Mouse (Mus musculus) cerebellum, adult 18-20 months (tissue): ENCODE measurements at regions not wholly inside any gene's neighbourhood (a gene's known extent, or its start where the extent isn't known, plus 50 kb on each side); places are given as distances from the start of the nearest gene placed in this dataset.

Experiments
- DNase-seq, 2 experiments: peaks; one replicate each; pipeline ENCODE4 v3.0.0; 2021

GRCm38 (mm10) chrX:109686502-109687130 is 490.1 kb downstream of the Gm6377 start:
- DNase-seq, result no peak

- DNase-seq, result peak in 1 of 2 experiments; percentile 1
These were observed 538.5 kb downstream of the Gm6377 start for GRCm38 (mm10) chrX:109734961-109735537.

- no peak for DNase-seq
These were observed 539.4 kb downstream of the Gm6377 start for GRCm38 (mm10) chrX:109735967-109736366.
